Mouse (Mus musculus) Patski (cell line): ENCODE measurements around the gene Bdkrb2. TPM values are rescaled to one million over a fixed set of nuclear protein-coding genes. Genes with fewer than 3 reads are reported as not detected.

ENCODE experiments used
- ATAC-seq: fragments of 100-300 bp; one replicate; pipeline ENCODE4 v1.8.0; 2021
- CTCF ChIA-PET: fragments of 350-600 bp; sonication (Branson Sonifier 250); formaldehyde crosslinking; loops from one replicate; lab custom pipeline; 2022; ENCODE audit warnings: inconsistent platforms; lab: Charles Lee
- POLR2A ChIA-PET: fragments of 350-600 bp; sonication (Branson Sonifier 250); formaldehyde crosslinking; loops from one replicate; lab custom pipeline; 2022; ENCODE audit warnings: antibody characterized with exemption, inconsistent platforms; lab: Charles Lee
- DNase-seq: peaks from one replicate; pipeline ENCODE4 v3.0.0-alpha.2; 2011; ENCODE audit warnings: low read depth, low spot score
- H3K27me3 ChIP-seq: fragments of 371-371 bp; one replicate; pipeline ENCODE4 v1.5.1; 2021
- CTCF ChIP-seq: fragments of 100-300 bp; IDR thresholded peaks from one replicate; pipeline ENCODE4 v1.5.1; 2021
- in situ Hi-C: fragments of 300-500 bp; cut with MboI; formaldehyde crosslinking; loops from 3 replicates; pipeline ENCODE4 v1.11.1; 2018; ENCODE audit warnings: low pct_unique_long_range_greater_than_20kb, mixed read lengths
- polyA plus RNA-seq: library from polyadenylated mRNA; unstranded; gene quantifications from one replicate; pipeline ENCODE4 v1.2.3, GENCODE M21; 2021

The Bdkrb2 gene
- polyA plus RNA-seq, 1 experiment from 2014 or later, result 0.23 TPM

GRCm38 (mm10) chr12:105534842-105535241, 28.2 kb upstream of the Bdkrb2 start:
- H3K27me3 ChIP-seq, result peaks cover 8% of the 10 kb centered on the region
- DNase-seq (no peak), ATAC-seq (no peak)
- POLR2A ChIA-PET, result no interaction called here
- in situ Hi-C loops, result no loop called here
- CTCF ChIA-PET, result no interaction called here
- TF ChIP-seq CTCF, result no peak

GRCm38 (mm10) chr12:105535968-105536760, 26.9 kb upstream of the Bdkrb2 start:
- ChIA-PET CTCF (no interaction called here), POLR2A (no interaction called here)
- in situ Hi-C loops, result no loop called here
- no peaks in the 10 kb centered on the region for H3K27me3 ChIP-seq
- no peak for ATAC-seq
- DNase-seq, result no peak
- TF ChIP-seq CTCF, result no peak

- ATAC-seq (no peak), DNase-seq (no peak)
- ChIA-PET POLR2A (interaction anchor here (0.6 kb wide), 1 partner anchor 33 kb away, joined by 3 read pairs; no protein-coding TSS in a partner anchor), CTCF (no interaction called here)
- in situ Hi-C loops, result no loop called here
- H3K27me3 ChIP-seq, result no peaks in the 10 kb centered on the region
- TF ChIP-seq CTCF, result no peak
Observed at GRCm38 (mm10) chr12:105537162-105537561, 25.9 kb upstream of the Bdkrb2 start.

GRCm38 (mm10) chr12:105539649-105540048, 23.4 kb upstream of the Bdkrb2 start:
- ChIA-PET POLR2A (no interaction called here), CTCF (no interaction called here)
- TF ChIP-seq CTCF, result no peak
- H3K27me3 ChIP-seq, result no peaks in the 10 kb centered on the region
- ATAC-seq (no peak), DNase-seq (no peak)
- in situ Hi-C loops, result no loop called here

GRCm38 (mm10) chr12:105541590-105542402, 21.2 kb upstream of the Bdkrb2 start:
- in situ Hi-C loops, result no loop called here
- CTCF ChIA-PET, result no interaction called here
- no peaks in the 10 kb centered on the region for H3K27me3 ChIP-seq
- ATAC-seq (no peak), DNase-seq (no peak)
- POLR2A ChIA-PET, result no interaction called here
- TF ChIP-seq CTCF, result no peak

- H3K27me3 ChIP-seq, result no peaks in the 10 kb centered on the region
- ChIA-PET POLR2A (no interaction called here), CTCF (no interaction called here)
- in situ Hi-C loops, result no loop called here
- DNase-seq, result no peak
- no peak for TF ChIP-seq CTCF
- ATAC-seq, result no peak
Observed at GRCm38 (mm10) chr12:105542513-105542912, 20.5 kb upstream of the Bdkrb2 start.

- DNase-seq, result no peak
- POLR2A ChIA-PET, result no interaction called here
- in situ Hi-C loops, result no loop called here
- no peak for TF ChIP-seq CTCF
- ATAC-seq, result no peak
- H3K27me3 ChIP-seq, result no peaks in the 10 kb centered on the region
- CTCF ChIA-PET, result no interaction called here
Observed at GRCm38 (mm10) chr12:105543176-105543575, 19.9 kb upstream of the Bdkrb2 start.

- ATAC-seq (no peak), DNase-seq (no peak)
- in situ Hi-C loops, result no loop called here
- no peaks in the 10 kb centered on the region for H3K27me3 ChIP-seq
- ChIA-PET CTCF (no interaction called here), POLR2A (no interaction called here)
- no peak for TF ChIP-seq CTCF
Observed at GRCm38 (mm10) chr12:105543751-105544150, 19.3 kb upstream of the Bdkrb2 start.

- ATAC-seq (no peak), DNase-seq (no peak)
- POLR2A ChIA-PET, result no interaction called here
- TF ChIP-seq CTCF, result no peak
- no peaks in the 10 kb centered on the region for H3K27me3 ChIP-seq
- in situ Hi-C loops, result no loop called here
- CTCF ChIA-PET, result no interaction called here
Observed at GRCm38 (mm10) chr12:105544872-105545271, 18.2 kb upstream of the Bdkrb2 start.

- TF ChIP-seq CTCF, result no peak
- CTCF ChIA-PET, result no interaction called here
- in situ Hi-C loops, result no loop called here
- H3K27me3 ChIP-seq, result no peaks in the 10 kb centered on the region
- POLR2A ChIA-PET, result no interaction called here
- ATAC-seq (no peak), DNase-seq (no peak)
Observed at GRCm38 (mm10) chr12:105545696-105546435, 17.2 kb upstream of the Bdkrb2 start.
